Mouse (Mus musculus): ENCODE data around the gene Dlg2.
A peak's percentile ranks its signal among the peaks of the same experiment; 100 is the strongest.

Gene Dlg2

DNA sequence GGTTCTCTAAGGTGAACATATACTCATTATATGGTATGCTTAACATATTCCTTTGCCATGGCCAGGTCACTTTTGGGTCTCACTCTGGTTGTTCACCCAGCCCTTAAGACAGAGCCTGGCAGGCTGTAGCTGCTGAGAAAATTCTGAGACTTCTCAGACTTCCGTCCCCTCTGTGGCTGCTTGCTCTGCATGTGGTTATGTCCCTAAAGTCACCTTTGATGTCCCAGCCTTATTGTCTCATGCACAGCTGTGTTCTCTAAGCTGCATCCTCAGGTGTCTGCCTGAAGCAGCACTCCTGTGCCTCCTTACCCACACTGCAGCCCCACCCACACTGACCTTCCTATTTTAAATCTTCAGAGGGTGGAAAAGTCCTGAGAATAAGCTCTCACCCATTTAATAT lies 1922.4 kb downstream of the Dlg2 start:
- DNase-seq (ENCODE audit: low spot score) = no peak

DNA sequence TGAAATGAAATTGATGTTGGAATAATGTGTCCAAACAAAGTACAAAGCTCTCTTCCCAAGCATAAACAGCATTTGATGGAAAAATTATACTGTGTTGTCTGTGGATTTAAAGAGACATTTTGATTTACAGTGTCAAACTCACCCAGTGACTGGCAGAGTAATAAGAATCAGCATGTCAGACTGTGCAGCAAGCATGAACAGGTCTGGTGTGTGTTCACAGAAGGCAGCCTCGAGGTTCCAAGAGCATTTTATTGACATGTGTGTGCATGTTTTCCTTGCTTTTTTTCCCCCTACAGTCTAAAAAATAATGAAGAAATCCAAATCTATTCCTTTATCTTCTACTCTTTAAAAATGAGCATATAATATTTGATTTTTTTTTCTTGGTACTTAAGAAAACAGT lies 1924.1 kb downstream of the Dlg2 start:
- no peak for DNase-seq (ENCODE audit: low spot score)

DNA sequence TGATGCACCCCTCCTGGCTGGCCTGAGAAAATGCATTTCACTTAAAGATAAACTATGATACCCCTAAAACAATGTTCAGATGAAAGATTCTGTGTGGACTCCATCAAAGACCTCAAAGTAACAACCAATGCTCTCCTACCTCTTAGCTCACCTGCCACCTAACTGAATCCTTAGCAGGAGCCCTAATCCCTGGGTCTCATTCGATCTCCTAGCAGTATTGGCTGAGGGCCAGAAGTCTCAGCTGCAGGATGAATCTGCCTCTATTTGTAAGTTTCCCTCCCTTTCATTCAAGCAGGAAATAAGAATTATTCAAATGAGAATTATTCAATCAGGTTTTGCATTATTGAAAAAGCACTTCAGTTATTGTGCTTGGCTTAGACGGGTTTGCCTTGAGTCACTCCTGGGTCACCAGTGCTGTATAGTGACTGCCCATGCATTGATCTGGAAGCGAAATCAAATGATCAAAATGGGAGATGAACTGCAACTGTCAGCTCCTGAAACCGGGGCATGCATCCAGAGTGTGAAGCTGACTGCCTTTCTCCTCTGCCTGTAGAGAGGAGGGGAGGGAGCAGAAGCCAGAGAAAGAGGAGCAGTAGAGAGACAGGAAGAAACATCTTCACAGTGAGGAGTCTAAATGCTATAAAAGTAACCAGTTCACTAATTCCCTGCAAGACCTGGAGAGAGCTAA lies 1924.7 kb downstream of the Dlg2 start:
- DNase-seq (ENCODE audit: low spot score) = no peak

- DNase-seq (ENCODE audit: low spot score) = no peak
Measured at GRCm38 (mm10) chr7:92408479-92408878, 1932.0 kb downstream of the Dlg2 start.

- no peak for DNase-seq (ENCODE audit: low spot score)
Measured at GRCm38 (mm10) chr7:92420474-92420873, 1944.0 kb downstream of the Dlg2 start.

DNA sequence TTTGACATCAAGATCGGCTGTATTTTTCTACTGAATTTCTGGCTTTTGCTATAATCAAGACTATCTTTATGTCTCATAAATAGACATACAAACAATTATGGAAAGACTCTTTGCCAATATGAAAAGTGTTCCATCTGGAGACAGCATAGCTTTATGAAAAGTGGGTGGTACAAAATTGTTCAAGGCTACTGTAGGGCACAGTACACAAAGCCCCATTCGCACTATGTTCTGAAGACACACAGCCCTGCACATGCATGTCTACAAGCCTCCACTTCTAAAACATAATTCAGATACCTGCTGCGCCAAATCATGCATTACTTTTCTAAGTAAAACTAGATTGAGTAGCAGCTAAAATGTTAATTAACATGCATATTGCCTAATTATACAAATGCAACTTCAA lies 1946.5 kb downstream of the Dlg2 start:
- DNase-seq (ENCODE audit: low spot score) = no peak

- no peak for DNase-seq (ENCODE audit: low spot score)
Measured at GRCm38 (mm10) chr7:92424703-92425102, 1948.2 kb downstream of the Dlg2 start.

DNA sequence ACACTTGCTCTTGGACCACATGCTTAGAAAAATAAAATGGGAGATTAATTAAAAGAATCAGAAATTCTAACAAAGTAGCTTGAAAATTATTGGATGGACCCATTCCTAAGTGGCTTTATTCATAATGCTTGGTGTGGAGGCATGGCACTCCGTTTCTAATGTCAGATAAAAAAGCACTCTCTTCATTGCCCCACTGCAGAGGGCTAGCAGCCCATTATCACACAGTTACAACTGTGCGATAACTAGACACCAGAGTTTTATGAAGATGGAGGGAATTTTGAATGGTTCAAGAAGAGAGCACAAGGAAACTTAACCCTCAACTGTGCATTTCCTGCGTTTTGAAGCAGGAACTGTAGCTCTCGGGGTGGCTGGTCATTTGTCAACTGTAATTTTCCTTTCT lies 1950.8 kb downstream of the Dlg2 start:
- no peak for DNase-seq (ENCODE audit: low spot score)

DNA sequence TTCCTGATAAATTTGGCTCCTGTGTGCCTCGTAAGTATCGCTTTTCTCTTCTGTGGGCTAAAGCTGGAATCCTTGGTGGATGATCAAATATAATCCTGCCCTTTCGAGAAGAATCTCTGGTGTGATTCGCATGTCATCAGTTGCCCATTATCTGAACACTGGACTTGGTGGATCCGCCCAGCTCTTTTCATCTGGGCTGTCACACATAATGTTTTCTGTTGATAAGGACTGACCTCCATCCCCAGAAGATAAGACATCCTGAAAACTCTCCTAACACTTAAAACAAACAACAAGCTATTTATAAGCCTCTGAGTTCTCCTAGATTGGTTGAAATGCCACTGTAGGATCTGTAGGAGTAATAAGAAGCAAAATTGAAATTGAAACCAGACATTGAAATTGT lies 1952.2 kb downstream of the Dlg2 start:
- DNase-seq (ENCODE audit: low spot score) = no peak

DNA sequence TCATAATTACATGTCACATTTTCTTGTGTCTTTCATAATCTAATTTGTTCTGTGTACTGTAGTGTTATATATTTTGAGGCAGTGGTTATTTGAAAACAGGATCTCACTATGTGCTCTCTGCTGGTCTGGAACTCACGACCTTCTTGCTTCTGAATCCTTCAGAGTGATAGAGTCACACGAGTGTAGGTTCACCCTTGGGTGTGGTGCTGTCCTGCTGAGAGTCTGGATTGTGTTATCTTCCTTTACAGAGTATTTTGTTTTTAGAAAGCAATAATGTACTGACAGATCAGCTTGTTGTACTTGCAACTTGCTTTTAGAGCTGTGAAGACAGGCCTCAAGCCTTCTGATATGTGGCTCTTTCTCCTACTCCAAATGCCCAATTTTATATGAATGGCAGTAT lies 1953.8 kb downstream of the Dlg2 start:
- DNase-seq (ENCODE audit: low spot score) = no peak

GRCm38 (mm10) chr7:92437168-92437567 lies 1960.7 kb downstream of the Dlg2 start:
- no peak for DNase-seq (ENCODE audit: low spot score)

DNA sequence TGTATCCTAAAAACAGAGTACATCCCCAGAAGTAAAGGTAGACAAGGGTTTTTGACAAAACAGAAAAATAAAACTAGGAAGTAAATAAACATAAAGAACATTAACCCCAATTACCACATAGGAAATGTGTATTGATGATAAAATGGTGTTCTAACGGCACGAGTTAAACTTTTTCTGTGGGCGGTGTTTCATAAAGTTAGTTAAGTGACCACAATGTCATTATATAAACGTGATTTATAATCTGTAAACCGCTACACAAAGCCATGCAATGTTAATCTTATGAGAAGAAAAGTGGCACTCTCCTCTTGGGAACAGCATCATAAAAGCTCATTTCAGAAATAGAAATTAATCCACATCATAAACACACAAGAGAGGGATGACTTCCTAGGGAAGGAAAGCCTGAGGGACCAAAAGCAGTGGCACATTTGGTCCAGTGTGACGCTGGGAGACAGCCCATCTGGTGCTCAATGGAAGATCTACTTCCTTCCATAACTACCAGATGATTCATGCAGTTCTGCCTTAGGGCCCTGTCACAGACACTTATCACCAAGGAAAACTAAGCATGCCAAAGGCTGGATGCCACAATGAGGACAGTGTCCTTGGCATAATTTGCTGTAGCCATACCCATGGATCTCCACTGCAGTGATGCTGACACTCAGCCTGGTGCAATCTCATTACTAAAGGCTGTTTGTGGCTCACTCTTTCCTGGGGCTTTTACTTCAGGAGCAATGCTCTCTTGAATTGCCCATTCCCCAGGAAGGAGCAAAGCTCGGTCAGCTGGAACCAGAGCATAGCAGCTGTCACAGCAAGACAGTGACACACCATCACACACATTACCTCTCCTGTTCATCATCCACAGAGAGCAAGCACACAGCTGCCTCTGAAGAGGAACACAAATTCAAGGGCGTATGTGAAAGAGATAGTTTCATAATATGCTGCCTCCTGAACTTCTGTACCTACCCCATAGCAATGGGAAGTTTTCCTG lies 1963.3 kb downstream of the Dlg2 start:
- DNase-seq (ENCODE audit: low spot score) = no peak

GRCm38 (mm10) chr7:92441611-92442010 lies 1965.1 kb downstream of the Dlg2 start:
- DNase-seq (ENCODE audit: low spot score) = no peak

DNA sequence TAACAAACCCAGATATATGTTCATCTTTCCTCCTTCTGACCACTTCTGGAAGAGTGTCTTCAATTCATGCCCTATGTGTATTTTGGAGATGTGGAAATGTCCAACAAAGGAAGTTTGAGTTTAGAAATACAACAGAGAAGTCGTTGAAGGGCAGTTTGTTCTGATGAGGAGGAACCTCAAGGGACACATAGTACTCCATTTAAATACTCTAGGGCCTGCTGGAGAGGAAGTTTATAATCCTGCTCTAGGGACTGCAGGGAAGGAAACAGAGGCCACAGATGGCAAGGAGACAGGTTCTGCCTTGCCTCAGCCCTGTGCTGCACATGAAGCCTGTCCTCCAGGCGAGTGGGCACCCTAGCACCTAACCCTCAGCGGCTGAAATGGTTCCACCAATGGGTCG lies 1965.6 kb downstream of the Dlg2 start:
- no peak for DNase-seq (ENCODE audit: low spot score)

- no peak for DNase-seq (ENCODE audit: low spot score)
Measured at GRCm38 (mm10) chr7:92447938-92448337, 1971.5 kb downstream of the Dlg2 start.

- no peak for DNase-seq (ENCODE audit: low spot score)
Measured at GRCm38 (mm10) chr7:92448782-92449575, 1972.5 kb downstream of the Dlg2 start.

DNA sequence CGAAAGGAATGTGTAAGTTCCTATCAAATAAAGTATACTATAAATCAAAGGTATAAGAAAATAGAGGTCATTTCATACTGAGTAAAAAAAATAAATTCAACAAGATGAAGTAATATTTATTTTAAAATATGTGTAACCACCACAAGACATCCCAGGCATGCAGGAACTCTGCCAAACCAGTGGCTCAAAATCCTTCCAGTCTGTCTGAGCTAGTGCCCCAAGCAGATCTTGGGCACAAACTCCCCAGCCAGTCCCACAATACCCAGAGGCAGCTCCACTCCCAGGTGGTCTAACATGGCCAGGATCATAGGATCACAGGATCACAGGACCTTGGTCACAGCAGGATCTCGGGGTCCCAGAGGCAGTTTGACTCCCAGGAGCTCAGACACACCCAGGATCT lies 1977.7 kb downstream of the Dlg2 start:
- no peak for DNase-seq (ENCODE audit: low spot score)

GRCm38 (mm10) chr7:92455927-92456326 lies 1979.5 kb downstream of the Dlg2 start:
- no peak for DNase-seq (ENCODE audit: low spot score)

DNA sequence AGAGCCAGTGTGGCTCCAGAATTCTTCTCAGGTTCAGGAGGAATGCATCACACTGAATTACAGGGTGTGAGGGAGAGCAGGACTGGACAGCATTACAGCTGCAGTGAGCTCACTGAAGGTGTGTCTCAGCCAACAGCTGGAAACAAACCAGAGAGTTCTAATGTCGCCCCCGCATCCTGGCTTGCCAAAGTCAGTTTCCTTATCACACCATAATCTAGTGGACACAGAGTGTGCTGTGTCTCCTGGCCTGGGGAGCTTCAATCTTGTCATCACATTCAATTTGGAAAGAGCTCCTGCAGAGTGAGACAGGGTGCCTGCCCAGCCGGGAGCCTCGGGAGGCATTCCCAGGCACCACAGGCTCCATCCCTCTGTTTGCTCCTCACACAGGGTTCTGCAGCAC lies 1981.3 kb downstream of the Dlg2 start:
- peak; percentile 31 for DNase-seq (ENCODE audit: low spot score)

- DNase-seq (ENCODE audit: low spot score) = no peak
Measured at GRCm38 (mm10) chr7:92458308-92458707, 1981.8 kb downstream of the Dlg2 start.

DNA sequence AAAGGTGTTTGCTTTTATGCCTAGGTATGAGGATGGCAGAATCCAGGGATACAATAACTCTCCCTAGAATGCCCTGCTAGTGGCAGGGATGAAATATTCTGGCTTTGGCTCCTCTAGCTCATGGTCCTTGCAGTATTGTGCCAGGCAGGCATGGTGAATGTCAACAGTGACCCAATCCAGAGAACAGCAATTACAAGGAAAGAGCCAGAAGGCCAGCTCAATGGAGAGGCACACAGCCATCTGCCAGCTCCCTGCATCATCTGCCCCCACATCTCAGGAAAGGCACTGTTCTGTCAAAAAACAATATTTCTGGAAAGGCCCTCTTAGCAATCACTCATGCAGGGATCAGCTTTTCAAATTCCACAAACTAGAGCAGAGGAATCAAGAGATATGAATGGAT lies 1984.1 kb downstream of the Dlg2 start:
- no peak for DNase-seq (ENCODE audit: low spot score)

DNA sequence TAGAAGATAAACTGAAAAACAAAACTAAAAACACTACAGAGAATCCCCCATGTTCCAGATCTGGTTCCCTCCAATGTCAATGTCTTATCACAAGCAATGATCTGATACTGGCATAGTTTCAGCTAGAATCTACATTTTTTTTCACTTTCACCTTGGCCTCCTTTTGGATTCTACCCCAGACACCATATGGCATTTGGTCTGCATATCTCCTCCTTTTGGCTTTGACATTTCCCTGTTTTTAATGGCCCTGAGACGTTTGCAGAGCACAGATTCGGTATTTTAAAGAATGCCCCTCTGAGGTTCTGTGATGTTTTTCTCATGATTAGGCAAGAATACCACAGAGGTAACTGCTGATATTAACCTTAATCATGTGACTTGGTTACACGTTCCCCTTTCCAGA lies 1984.8 kb downstream of the Dlg2 start:
- no peak for DNase-seq (ENCODE audit: low spot score)

Data from embryo, embryonic 10.5 days (tissue).